Mouse (Mus musculus): ENCODE measurements around the gene Pecam1.

DNA sequence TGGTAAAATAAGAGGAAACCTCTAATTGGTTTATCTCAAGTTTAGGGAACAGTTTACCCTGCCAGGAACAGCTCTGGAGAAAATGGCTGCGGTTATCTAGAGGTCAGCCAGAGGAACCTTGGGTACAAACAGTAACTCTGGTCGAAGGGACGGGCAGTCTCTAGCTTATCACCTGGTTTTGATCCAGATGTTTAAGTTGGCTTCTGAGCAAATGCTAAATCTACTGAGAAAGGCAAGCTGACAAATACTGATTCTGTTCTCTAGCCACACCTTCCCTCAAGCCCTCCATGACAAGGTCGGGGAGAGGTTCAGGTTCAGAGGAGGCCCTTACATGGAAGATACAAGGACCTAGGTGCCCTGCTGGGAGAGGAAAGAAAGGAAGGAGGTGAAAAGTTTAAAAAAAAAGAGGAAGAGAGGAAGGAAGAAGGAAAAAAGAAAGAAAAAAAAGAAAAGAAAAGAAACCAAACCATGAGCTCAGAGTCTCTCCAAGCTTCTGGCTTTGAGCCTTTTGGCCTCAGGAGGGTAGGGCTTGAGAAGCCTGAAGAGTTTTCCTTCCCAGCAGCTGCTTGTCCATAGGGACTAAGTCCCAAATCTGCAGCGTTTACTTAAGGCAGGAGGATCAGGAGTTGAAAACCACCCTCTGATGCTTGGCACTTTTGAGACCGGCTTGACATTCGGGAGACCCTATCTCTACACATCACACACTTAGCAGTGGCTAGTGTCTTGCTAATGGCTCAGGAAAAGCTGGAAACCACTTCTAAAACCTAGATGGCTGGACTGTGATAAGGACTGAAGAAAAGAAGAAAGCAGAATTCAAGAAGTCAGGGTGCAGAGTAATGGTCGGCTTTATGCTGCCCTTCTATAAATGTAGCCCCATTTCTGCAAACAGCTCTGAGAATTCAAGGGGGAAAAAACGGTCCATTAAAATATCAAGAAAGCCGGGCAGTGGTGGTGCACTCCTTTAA lies 21.7 kb downstream of the Pecam1 start:
- TF ChIP-seq CHD2 (IDR thresholded peaks at IDR 0.05; ENCODE audit: low read depth, low read length): no peak
- no peak for TF ChIP-seq HCFC1 (IDR thresholded peaks at IDR 0.05; ENCODE audit: borderline replicate concordance, insufficient read depth, low read length)
- no peak for TF ChIP-seq ZNF384 (IDR thresholded peaks at IDR 0.05; ENCODE audit: low read depth, low read length)
- TF ChIP-seq ZC3H11A (IDR thresholded peaks at IDR 0.05; ENCODE audit: borderline replicate concordance, low read depth, low read length): no peak
- TF ChIP-seq MAFK (IDR thresholded peaks at IDR 0.05; ENCODE audit: insufficient read depth, low read depth, low read length): no peak
